Mouse (Mus musculus): ENCODE measurements around the gene Atg101.

DNA sequence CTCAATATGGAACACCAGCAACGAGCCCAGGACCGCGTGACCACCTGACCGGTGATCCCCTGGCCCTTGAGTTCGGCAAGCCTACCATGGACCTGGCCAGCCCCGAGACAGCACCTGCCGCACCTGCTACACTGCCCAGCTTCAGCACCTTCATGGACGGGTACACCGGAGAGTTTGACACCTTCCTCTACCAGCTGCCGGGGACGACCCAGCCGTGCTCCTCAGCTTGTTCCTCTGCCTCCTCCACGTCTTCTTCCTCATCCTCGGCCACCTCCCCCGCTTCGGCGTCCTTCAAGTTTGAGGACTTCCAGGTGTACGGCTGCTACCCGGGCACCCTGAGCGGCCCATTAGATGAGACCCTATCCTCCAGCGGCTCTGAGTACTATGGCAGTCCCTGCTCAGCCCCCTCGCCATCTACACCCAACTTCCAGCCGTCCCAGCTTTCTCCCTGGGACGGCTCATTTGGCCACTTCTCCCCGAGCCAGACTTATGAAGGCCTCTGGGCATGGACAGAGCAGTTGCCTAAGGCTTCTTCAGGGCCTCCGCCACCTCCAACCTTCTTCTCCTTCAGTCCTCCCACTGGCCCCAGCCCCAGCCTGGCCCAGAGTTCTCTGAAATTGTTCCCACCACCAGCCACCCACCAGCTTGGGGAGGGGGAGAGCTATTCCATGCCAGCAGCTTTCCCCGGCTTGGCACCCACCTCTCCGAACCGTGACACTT is 13.8 kb upstream of the Atg101 start:
- no peak for TF ChIP-seq CTCF (IDR thresholded peaks at IDR 0.05; ENCODE audit: low read depth, low read length)
- TF ChIP-seq EP300 (IDR thresholded peaks at IDR 0.05; ENCODE audit: insufficient read depth, low read depth, low read length) = no peak
- no peak for TF ChIP-seq POLR2A (IDR thresholded peaks at IDR 0.05; ENCODE audit: insufficient read depth, low read length)

Data from ES-Bruce4 (cell line).